Mouse (Mus musculus) forebrain, embryonic 11.5 days (tissue): ENCODE measurements at regions not wholly inside any gene's neighbourhood (a gene's known extent, or its start where the extent isn't known, plus 50 kb on each side); places are given as distances from the start of the nearest gene placed in this dataset.
A peak's percentile ranks its signal among the peaks of the same experiment; 100 is the strongest.

Source experiments
- ATAC-seq: fragments of 200-750 bp; cut with Nextera tagmentation; replicated peaks from 2 replicates; pipeline ENCODE4 v1.8.0; 2017; ENCODE audit warnings: moderate TSS enrichment; ENCODE audit not compliant: low FRiP score
- DNase-seq: peaks from one replicate; pipeline ENCODE4 v3.0.0-alpha.2; 2017; ENCODE audit warnings: low spot score
- H3K27ac ChIP-seq: fragments of 300-500 bp; sonication (generic); 2 replicates; pipeline ENCODE4 v1.5.1; 2014; ENCODE audit warnings: low read depth, low read length
- H3K27me3 ChIP-seq: fragments of 300-500 bp; sonication (generic); 2 replicates; pipeline ENCODE4 v1.6.1; 2014; ENCODE audit warnings: mild to moderate bottlenecking, low read length, mixed read lengths; ENCODE audit not compliant: control insufficient read depth, insufficient read depth
- H3K36me3 ChIP-seq: fragments of 300-500 bp; sonication (generic); 2 replicates; pipeline ENCODE4 v1.6.1; 2014; ENCODE audit warnings: mild to moderate bottlenecking, low read length, moderate library complexity, mixed read lengths; ENCODE audit not compliant: control insufficient read depth, insufficient read depth
- H3K4me1 ChIP-seq: fragments of 300-500 bp; sonication (generic); replicated peaks from 2 replicates; pipeline ENCODE4 v1.6.1; 2014; ENCODE audit warnings: low read length, mixed read lengths; ENCODE audit not compliant: control insufficient read depth, insufficient read depth
- H3K4me2 ChIP-seq: fragments of 300-500 bp; sonication (generic); 2 replicates; pipeline ENCODE4 v1.6.1; 2014; ENCODE audit warnings: low read depth, mild to moderate bottlenecking, low read length, moderate library complexity, mixed read lengths; ENCODE audit not compliant: severe bottlenecking
- H3K4me3 ChIP-seq: fragments of 300-500 bp; sonication (generic); 2 replicates; pipeline ENCODE4 v1.5.1; 2014; ENCODE audit warnings: low read depth, low read length
- H3K9ac ChIP-seq: fragments of 300-500 bp; sonication (generic); 2 replicates; pipeline ENCODE4 v1.6.1; 2014; ENCODE audit warnings: low read length
- H3K9me3 ChIP-seq: fragments of 300-500 bp; sonication (generic); 2 replicates; pipeline ENCODE4 v1.6.1; 2016; ENCODE audit warnings: low read length, mixed read lengths; ENCODE audit not compliant: control insufficient read depth
- WGBS: fragments of 180-500 bp; shearing (Covaris S2); extraction: QIAGEN DNeasy Blood & Tissue Kit; methylation state at CpG from one replicate; pipeline ENCODE4 v1.1.7; 2014; 5-methylcytosine and 5-hydroxymethylcytosine counted together

DNA sequence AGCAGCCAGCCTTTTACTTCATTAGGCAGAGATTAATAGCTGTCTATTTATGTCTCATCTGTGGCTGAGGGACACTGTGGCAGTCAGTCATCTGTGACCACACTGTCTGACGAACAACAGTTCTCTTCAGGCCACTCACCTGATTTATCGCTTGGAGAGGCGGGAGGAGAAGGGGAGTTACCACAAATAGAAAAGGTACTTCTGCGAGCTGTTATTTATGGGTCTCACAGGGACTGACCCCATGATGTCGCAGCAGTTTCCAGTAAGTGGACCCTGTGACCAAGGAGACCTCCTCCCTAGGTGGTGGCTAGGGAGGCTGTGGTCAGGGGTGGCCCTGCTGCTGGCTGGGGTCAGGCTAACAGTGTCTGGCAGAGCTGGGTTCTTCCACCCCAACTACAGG lies 176.7 kb downstream of the Thbs2 start:
- DNase-seq (no peak), ATAC-seq (no peak)
- H3K9me3 ChIP-seq = no peaks in the 10 kb centered on the region
- no peak overlapping the region for H3K9ac ChIP-seq
- H3K4me1 ChIP-seq = no peaks in the 10 kb centered on the region
- H3K4me3 ChIP-seq = no peak overlapping the region
- 89% methylated on average over 5 of the region's 5 CpGs for WGBS
- H3K27me3 ChIP-seq = no peaks in the 10 kb centered on the region
- no peaks in the 10 kb centered on the region for H3K36me3 ChIP-seq
- H3K27ac ChIP-seq = no peak overlapping the region
- H3K4me2 ChIP-seq = no peak overlapping the region

DNA sequence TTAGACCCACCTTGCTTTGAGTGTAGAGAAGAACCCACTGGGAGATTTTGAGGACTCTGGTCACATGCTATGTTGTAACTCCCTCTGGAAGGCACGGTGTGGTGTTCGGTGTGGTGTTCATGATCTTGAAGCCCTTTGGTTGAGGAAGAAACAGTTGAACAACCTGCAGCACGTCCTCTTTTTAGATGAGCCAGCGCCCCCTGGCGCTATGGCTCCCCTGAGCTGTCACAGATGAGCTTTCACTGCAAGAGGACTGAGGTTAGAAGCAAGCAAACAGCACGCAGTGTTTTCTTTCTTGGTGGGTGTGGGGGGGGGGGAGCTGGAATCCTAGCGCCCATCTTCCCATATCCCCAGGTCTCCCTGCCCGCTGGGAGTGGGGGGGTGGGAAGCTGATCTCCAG lies 177.9 kb downstream of the Thbs2 start:
- ATAC-seq = no peak
- H3K4me2 ChIP-seq = no peak overlapping the region
- no peak overlapping the region for H3K9ac ChIP-seq
- no peaks in the 10 kb centered on the region for H3K36me3 ChIP-seq
- no peaks in the 10 kb centered on the region for H3K4me1 ChIP-seq
- no peaks in the 10 kb centered on the region for H3K27me3 ChIP-seq
- WGBS = 37% methylated on average over 8 of the region's 8 CpGs
- H3K4me3 ChIP-seq = no peak overlapping the region
- H3K27ac ChIP-seq = no peak overlapping the region
- DNase-seq = peak; percentile 62
- H3K9me3 ChIP-seq = no peaks in the 10 kb centered on the region

DNA sequence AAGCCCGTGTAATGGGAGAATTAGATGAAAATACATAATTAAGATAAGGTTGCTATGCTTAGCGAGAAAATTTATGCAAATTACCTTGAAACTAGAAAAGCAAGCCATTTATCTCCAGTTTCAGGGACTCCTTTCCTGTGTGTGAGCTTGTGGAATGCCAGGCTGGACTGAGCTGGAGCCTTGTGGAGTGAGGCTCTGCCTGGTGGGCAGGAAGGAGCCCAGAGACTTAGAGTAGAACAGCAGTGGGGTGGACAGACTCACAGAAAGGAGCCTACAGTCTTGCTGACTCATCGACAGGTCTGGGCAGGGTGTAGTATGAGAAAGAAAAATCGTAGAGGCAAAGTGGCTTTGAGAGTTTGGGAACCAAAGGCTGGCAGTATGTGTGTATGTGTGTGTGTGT lies 180.6 kb downstream of the Thbs2 start:
- no peak for DNase-seq
- no peak overlapping the region for H3K27ac ChIP-seq
- no peak overlapping the region for H3K9ac ChIP-seq
- no peaks in the 10 kb centered on the region for H3K4me1 ChIP-seq
- 82% methylated on average over 4 of the region's 4 CpGs for WGBS
- H3K27me3 ChIP-seq = no peaks in the 10 kb centered on the region
- no peak overlapping the region for H3K4me2 ChIP-seq
- no peaks in the 10 kb centered on the region for H3K9me3 ChIP-seq
- no peak for ATAC-seq
- no peaks in the 10 kb centered on the region for H3K36me3 ChIP-seq
- no peak overlapping the region for H3K4me3 ChIP-seq

DNA sequence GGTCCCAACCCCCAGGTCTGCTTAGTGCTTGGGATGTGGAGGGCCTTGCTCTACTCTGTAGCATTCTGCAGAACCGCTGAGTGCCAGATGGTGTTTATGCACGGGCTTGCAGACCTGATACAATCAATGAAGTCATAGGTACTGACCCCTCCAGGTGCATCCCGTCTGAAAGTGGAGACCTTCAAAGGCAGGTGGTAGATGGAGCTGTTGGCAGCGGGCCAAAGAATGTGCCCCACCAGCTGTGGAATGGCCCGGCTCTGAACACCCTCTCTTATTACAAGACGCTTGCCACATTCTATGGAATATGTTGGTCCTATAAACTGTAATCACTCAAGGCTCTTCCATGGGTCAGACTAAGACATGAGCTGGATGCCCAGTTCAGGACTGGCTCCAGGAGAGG lies 183.5 kb downstream of the Thbs2 start:
- ATAC-seq = no peak
- H3K4me3 ChIP-seq = no peak overlapping the region
- no peak for DNase-seq

GRCm38 (mm10) chr17:14507111-14507510 lies 186.9 kb downstream of the Thbs2 start:
- WGBS = 89% methylated on average over 3 of the region's 3 CpGs

More for the DNA sequence above, 183.5 kb downstream of the Thbs2 start:
- H3K9ac ChIP-seq = no peak overlapping the region
- no peak overlapping the region for H3K27ac ChIP-seq
- H3K27me3 ChIP-seq = no peaks in the 10 kb centered on the region
- no peaks in the 10 kb centered on the region for H3K4me1 ChIP-seq
- H3K9me3 ChIP-seq = no peaks in the 10 kb centered on the region
- 75% methylated on average over 6 of the region's 6 CpGs for WGBS
- no peak overlapping the region for H3K4me2 ChIP-seq
- no peaks in the 10 kb centered on the region for H3K36me3 ChIP-seq

DNA sequence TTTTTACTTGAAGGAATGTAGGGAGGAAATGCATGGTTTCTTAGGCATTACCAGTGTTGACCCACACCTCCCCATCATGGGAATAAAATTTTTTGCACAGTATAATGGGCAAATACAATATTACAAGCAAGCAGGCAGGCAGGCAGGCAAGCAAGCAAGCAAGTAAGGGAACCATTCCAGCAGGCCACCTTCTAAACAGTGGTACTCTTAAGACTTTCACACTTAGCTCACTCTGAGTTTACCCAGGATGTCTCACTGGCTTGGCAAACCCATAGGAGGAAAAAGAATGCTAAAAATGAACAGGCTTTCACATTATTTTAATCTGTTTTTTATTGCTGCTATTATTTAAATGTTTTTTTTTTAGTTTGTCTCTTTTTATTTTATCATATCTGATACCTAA lies 187.9 kb downstream of the Thbs2 start:
- Histone ChIP-seq H3K4me1 (no peaks in the 10 kb centered on the region), H3K4me3 (no peak overlapping the region), H3K9me3 (no peaks in the 10 kb centered on the region), H3K4me2 (no peak overlapping the region), H3K9ac (no peak overlapping the region), H3K36me3 (no peaks in the 10 kb centered on the region), H3K27ac (no peak overlapping the region), H3K27me3 (no peaks in the 10 kb centered on the region)
- no peak for ATAC-seq
- no peak for DNase-seq

More at GRCm38 (mm10) chr17:14507111-14507510, 186.9 kb downstream of the Thbs2 start:
- no peaks in the 10 kb centered on the region for H3K27me3 ChIP-seq
- no peak overlapping the region for H3K4me2 ChIP-seq
- H3K4me3 ChIP-seq = no peak overlapping the region
- H3K9me3 ChIP-seq = no peaks in the 10 kb centered on the region
- no peaks in the 10 kb centered on the region for H3K4me1 ChIP-seq
- no peaks in the 10 kb centered on the region for H3K36me3 ChIP-seq
- ATAC-seq (no peak), DNase-seq (no peak)
- H3K9ac ChIP-seq = no peak overlapping the region
- H3K27ac ChIP-seq = no peak overlapping the region

- 84% methylated on average over 4 of the region's 4 CpGs for WGBS
Measured at GRCm38 (mm10) chr17:14505415-14505814, 188.6 kb downstream of the Thbs2 start.

GRCm38 (mm10) chr17:14503670-14504069 lies 190.4 kb downstream of the Thbs2 start:
- Histone ChIP-seq H3K4me2 (no peak overlapping the region), H3K4me3 (no peak overlapping the region), H3K9me3 (no peaks in the 10 kb centered on the region), H3K27me3 (no peaks in the 10 kb centered on the region), H3K9ac (no peak overlapping the region), H3K27ac (no peak overlapping the region), H3K36me3 (no peaks in the 10 kb centered on the region), H3K4me1 (no peaks in the 10 kb centered on the region)
- WGBS = 88% methylated on average over 1 of the region's 1 CpGs
- no peak for ATAC-seq
- no peak for DNase-seq

More at GRCm38 (mm10) chr17:14505415-14505814, 188.6 kb downstream of the Thbs2 start:
- Histone ChIP-seq H3K4me3 (no peak overlapping the region), H3K9ac (no peak overlapping the region), H3K36me3 (no peaks in the 10 kb centered on the region), H3K27ac (no peak overlapping the region), H3K27me3 (no peaks in the 10 kb centered on the region), H3K4me2 (no peak overlapping the region), H3K9me3 (no peaks in the 10 kb centered on the region), H3K4me1 (no peaks in the 10 kb centered on the region)
- DNase-seq (no peak), ATAC-seq (no peak)

DNA sequence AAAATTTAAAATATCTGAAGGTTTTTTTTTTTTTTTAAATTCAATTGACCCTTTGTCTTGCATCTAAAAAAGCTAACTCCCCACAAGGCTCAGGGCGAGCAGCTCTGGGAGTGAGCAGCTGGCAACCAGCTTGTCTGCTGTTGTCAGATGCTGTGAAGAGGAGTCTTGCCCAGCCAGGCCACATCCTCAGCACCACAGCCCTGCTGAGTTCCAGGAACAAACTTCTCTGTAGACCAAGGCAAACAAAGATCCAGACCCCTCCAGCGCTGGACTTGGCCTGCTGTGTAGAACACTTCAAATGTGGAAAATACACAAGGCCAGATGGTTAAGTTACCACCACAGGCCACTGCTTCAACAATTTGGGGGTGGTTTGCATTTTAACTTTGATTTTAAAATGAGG lies 192.7 kb downstream of the Thbs2 start:
- no peak overlapping the region for H3K27ac ChIP-seq
- 81% methylated on average over 2 of the region's 2 CpGs for WGBS
- DNase-seq (no peak), ATAC-seq (no peak)
- no peaks in the 10 kb centered on the region for H3K9me3 ChIP-seq
- no peaks in the 10 kb centered on the region for H3K4me1 ChIP-seq
- H3K27me3 ChIP-seq = no peaks in the 10 kb centered on the region
- no peak overlapping the region for H3K9ac ChIP-seq
- H3K4me3 ChIP-seq = no peak overlapping the region
- H3K4me2 ChIP-seq = no peak overlapping the region
- H3K36me3 ChIP-seq = no peaks in the 10 kb centered on the region
